Mouse (Mus musculus): ENCODE results near the gene Nup50.

DNA sequence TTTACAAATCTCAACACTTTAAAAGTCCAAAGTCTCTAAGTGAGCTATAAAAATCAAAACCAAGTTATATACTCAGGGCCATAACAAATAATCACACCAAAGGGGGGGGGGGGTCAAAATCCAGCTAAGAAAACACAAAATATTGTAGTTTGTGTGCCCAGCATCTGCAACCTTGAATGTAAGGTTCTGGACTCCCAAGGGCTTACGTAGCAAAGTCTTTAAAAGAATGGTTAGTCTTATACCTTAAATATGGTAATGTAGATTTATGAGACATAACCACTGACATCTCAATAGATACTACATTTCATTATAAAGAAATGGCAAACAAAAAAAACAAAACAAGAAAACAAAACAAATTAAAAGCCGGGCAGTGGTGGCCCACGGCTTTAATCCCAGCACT lies 3.3 kb upstream of the Nup50 start, which contains the start of gene Gm29666:
- TF ChIP-seq CTCF (IDR thresholded peaks at IDR 0.05; ENCODE audit: low read depth, low read length) (no peak), POLR2A (IDR thresholded peaks at IDR 0.05; ENCODE audit: borderline replicate concordance, low read depth, low read length) (no peak)
